Comparison of ENCODE assay signal across 8 mouse cellular contexts in genomic region chr4:41097871-41098576, GRCm38 (mm10). TPM values are rescaled to one million over a fixed set of nuclear protein-coding genes. Genes with fewer than 3 reads are reported as not detected.
A peak's percentile ranks its signal among the peaks of the same experiment; 100 is the strongest.
DNase-seq lines count a peak whose midpoint lies in the region; ATAC-seq lines count a peak whose summit lies in the region.

TSS of gene Aqp3 (minus strand) at chr4:41098183.

- peak; percentile 14 to 22 for DNase-seq in heart, adult 18-20 months
- no peak for DNase-seq in heart, postnatal 25 days (ENCODE audit: low spot score)
- peak; percentile 40 for DNase-seq in heart, postnatal 4 days
- DNase-seq in limb, embryonic 10.5 days (ENCODE audit: low spot score): peak; percentile 67
- peak; percentile 49 for DNase-seq in mesoderm, embryonic 11.5 days (ENCODE audit: low read depth, low spot score)

- H3K27me3 ChIP-seq in limb, embryonic 10.5 days (ENCODE audit: low read depth, poor library complexity, severe bottlenecking): peaks cover 57% of the 10 kb centered on the region
- 0 out of 2 replicates have a peak, but pooled peaks cover 4% of the 10 kb centered on the region for H3K27me3 ChIP-seq in stomach, embryonic 16.5 days (ENCODE audit: control insufficient read depth, insufficient read depth, low read length)

- peaks cover 27% of the 10 kb centered on the region for H3K4me1 ChIP-seq in limb, embryonic 10.5 days
- H3K4me1 ChIP-seq in stomach, embryonic 16.5 days (ENCODE audit: control insufficient read depth, insufficient read depth, low read length): peaks cover 13% of the 10 kb centered on the region; the same call in 1 of the 2 replicates

- WGBS in limb, embryonic 10.5 days: under 1% methylated on average over 42 of the region's 42 CpGs
- under 1% methylated on average over 42 of the region's 42 CpGs for WGBS in stomach, embryonic 16.5 days

- no peaks in the 10 kb centered on the region for H3K9me3 ChIP-seq in limb, embryonic 10.5 days (replicated peaks)
- H3K9me3 ChIP-seq in stomach, embryonic 16.5 days (replicated peaks; ENCODE audit: control insufficient read depth, low read length): no peaks in the 10 kb centered on the region

- H3K4me3 ChIP-seq in limb, embryonic 10.5 days: peak within 1 kb of the TSS; percentile 53
- H3K4me3 ChIP-seq in stomach, embryonic 16.5 days (replicated peaks; ENCODE audit: low read length): peak within 1 kb of the TSS; percentile 49

- intact Hi-C loops in heart, postnatal 25 days (cut with DNase I): no loop called here

- H3K9ac ChIP-seq in stomach, embryonic 16.5 days (ENCODE audit: low read length): peak within 1 kb of the TSS; percentile 72

- 0 out of 2 replicates have a peak within 1 kb of the TSS, but pooled peaks have one; percentile 4 for H3K27ac ChIP-seq in limb, embryonic 10.5 days
- peak within 1 kb of the TSS; percentile 66 for H3K27ac ChIP-seq in stomach, embryonic 16.5 days (ENCODE audit: low read length)

- peak within 1 kb of the TSS; percentile 84 for H3K4me2 ChIP-seq in stomach, embryonic 16.5 days (ENCODE audit: low read depth, low read length)

- no peaks in the 10 kb centered on the region for H3K36me3 ChIP-seq in limb, embryonic 10.5 days
- H3K36me3 ChIP-seq in stomach, embryonic 16.5 days (ENCODE audit: control insufficient read depth, insufficient read depth, low read length): no peaks in the 10 kb centered on the region

- peak; percentile 73 for ATAC-seq in common myeloid progenitor, adult 5-6 weeks (replicated peaks; ENCODE audit: low read depth, poor library complexity, severe bottlenecking)
- ATAC-seq in stomach, embryonic 16.5 days (ENCODE audit: insufficient read depth, low FRiP score): peak; percentile 36; the same call in 1 of the 2 replicates
- ATAC-seq in erythroid progenitor cell, adult 5-6 weeks (replicated peaks; ENCODE audit: low FRiP score, poor library complexity, severe bottlenecking): no peak

RNA-seq across cellular contexts. Expression of gene Aqp3, which starts in this region (rescaled TPM):
- 1 to 10 TPM in 1 of 2 experiments, not detected in 1; 1.9 TPM for total RNA-seq in heart, adult 18-20 months (2021)
- total RNA-seq in heart, postnatal 25 days (2021): not detected
- not detected in 2 replicates for total RNA-seq in common myeloid progenitor, adult 5-6 weeks (2017)
- under 1 TPM; 0.14 to 0.19 TPM for total RNA-seq in heart, postnatal 4 days (2021)
- polyA plus RNA-seq in limb, embryonic 10.5 days (2016; fragmentation: Nextera tagmentation; extraction: Ambion mirVana): 3.9 and 4.4 TPM in 2 replicates
- 101 and 127 TPM in 2 replicates for polyA plus RNA-seq in stomach, embryonic 16.5 days (2015; fragmentation: Nextera tagmentation; extraction: Ambion mirVana)
- total RNA-seq in erythroid progenitor cell, adult 5-6 weeks (2015; ENCODE audit: low replicate concordance): not detected in 2 replicates
- total RNA-seq in erythroid progenitor cell, adult 5-6 weeks (2017; ENCODE audit: low replicate concordance): 0.26 TPM in 1 of 2 replicates, not detected in the other

Comparison
In these comparisons a context has a peak if more than half of its experiments do, and no peak if none do; other contexts are left out.
1. RNA of gene Aqp3 (polyA plus RNA-seq): 101 to 127 TPM in stomach, embryonic 16.5 days; 3.9 to 4.4 TPM in limb, embryonic 10.5 days; every median in the first group is over 10 times any median in the second.
2. Peak in ATAC-seq in common myeloid progenitor, adult 5-6 weeks; RNA of the gene not detected or under 1 TPM.
3. Peak in DNase-seq in heart, postnatal 4 days; RNA of the gene not detected or under 1 TPM.